Mouse (Mus musculus) stomach, postnatal 0 days (tissue): ENCODE measurements at regions not wholly inside any gene's neighbourhood (a gene's known extent, or its start where the extent isn't known, plus 50 kb on each side); places are given as distances from the start of the nearest gene placed in this dataset.

Source experiments
- ATAC-seq: fragments of 200-750 bp; cut with Nextera tagmentation; 2 replicates; pipeline ENCODE4 v1.8.0; 2017; ENCODE audit not compliant: low FRiP score, low TSS enrichment
- DNase-seq: peaks from one replicate; pipeline ENCODE4 v3.0.0-alpha.2; 2016; ENCODE audit warnings: low spot score
- H3K27ac ChIP-seq: fragments of 300-500 bp; sonication (generic); replicated peaks from 2 replicates; pipeline ENCODE4 v1.5.1; 2014; ENCODE audit warnings: mild to moderate bottlenecking, control low read depth
- H3K27me3 ChIP-seq: fragments of 300-500 bp; sonication (generic); 2 replicates; pipeline ENCODE4 v1.6.1; 2014; ENCODE audit warnings: low read length; ENCODE audit not compliant: control insufficient read depth, insufficient read depth
- H3K36me3 ChIP-seq: fragments of 300-500 bp; sonication (generic); 2 replicates; pipeline ENCODE4 v1.6.1; 2014; ENCODE audit warnings: low read length, mixed read lengths; ENCODE audit not compliant: control insufficient read depth, insufficient read depth
- H3K4me1 ChIP-seq: fragments of 300-500 bp; sonication (generic); replicated peaks from 2 replicates; pipeline ENCODE4 v1.6.1; 2014; ENCODE audit warnings: antibody characterized with exemption; ENCODE audit not compliant: control insufficient read depth, insufficient read depth
- H3K4me2 ChIP-seq: fragments of 300-500 bp; sonication (generic); replicated peaks from 2 replicates; pipeline ENCODE4 v1.6.1; 2014; ENCODE audit warnings: low read depth, mild to moderate bottlenecking, control low read depth, moderate library complexity
- H3K4me3 ChIP-seq: fragments of 300-500 bp; sonication (generic); 2 replicates; pipeline ENCODE4 v1.5.1; 2014; ENCODE audit warnings: low read depth, low read length, control low read depth
- H3K9ac ChIP-seq: fragments of 300-500 bp; sonication (generic); 2 replicates; pipeline ENCODE4 v1.6.1; 2014; ENCODE audit warnings: mild to moderate bottlenecking, low read length, control low read depth, mixed read lengths
- H3K9me3 ChIP-seq: fragments of 300-500 bp; sonication (generic); 2 replicates; pipeline ENCODE4 v1.6.1; 2016; ENCODE audit warnings: low read length; ENCODE audit not compliant: control insufficient read depth
- CTCF ChIP-seq: IDR thresholded peaks from 2 replicates; pipeline ENCODE4 v1.5.1; 2016; ENCODE audit warnings: antibody characterized with exemption, low read depth, mild to moderate bottlenecking, moderate library complexity
- EP300 ChIP-seq: optimal IDR thresholded peaks from 2 replicates; pipeline ENCODE3; 2016; ENCODE audit warnings: antibody characterized with exemption
- WGBS: fragments of 180-500 bp; shearing (Covaris S2); extraction: QIAGEN DNeasy Blood & Tissue Kit; methylation state at CpG from one replicate; pipeline ENCODE4 v1.1.7; 2014; 5-methylcytosine and 5-hydroxymethylcytosine counted together

DNA sequence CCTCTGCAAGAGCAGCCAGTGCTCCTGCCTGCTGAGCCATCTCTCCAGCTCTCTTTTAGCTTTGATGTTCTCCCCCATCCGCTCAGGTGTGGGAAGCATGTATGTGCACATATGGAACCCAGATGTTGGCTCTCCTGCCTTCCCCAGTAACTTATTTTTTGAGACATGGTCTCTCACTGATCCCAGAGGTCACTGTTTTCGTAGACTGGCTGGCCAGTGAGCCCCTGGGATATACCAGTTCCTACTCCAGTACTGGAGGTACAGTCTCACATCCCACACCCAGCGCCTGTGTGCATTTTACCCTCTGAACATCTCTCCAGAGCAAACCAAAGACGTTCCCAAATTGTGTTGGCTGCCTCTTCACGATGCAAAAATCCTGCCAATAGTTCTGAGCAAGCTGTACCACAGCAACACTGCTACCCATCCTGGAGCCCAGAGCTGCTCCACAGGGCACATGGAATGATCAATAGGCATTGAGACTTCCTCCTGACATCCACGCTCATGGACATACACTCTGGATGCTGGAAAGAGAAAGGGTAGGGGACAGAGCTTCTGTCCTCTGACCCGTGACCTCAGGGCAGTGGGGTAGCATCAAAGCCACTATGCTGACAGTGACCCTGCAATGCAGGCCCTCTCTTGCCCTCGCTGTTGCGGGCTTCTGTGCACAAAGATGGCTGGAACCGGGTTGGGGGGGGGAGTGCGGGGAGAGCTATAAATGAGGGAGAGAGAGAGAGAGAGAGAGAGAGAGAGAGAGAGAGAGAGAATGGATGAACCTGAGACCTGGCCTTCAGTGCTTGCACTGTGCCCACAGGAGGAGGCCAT is 171.8 kb upstream of the Rapgef5 start:
- no peak for DNase-seq
- no peak overlapping the region for H3K27ac ChIP-seq
- H3K4me2 ChIP-seq: no peak overlapping the region
- H3K9ac ChIP-seq: no peak overlapping the region
- H3K4me3 ChIP-seq: no peak overlapping the region
- no peak for ATAC-seq
- no peaks in the 10 kb centered on the region for H3K36me3 ChIP-seq
- no peaks in the 10 kb centered on the region for H3K27me3 ChIP-seq
- H3K9me3 ChIP-seq: no peaks in the 10 kb centered on the region
- no peak for TF ChIP-seq EP300
- H3K4me1 ChIP-seq: no peaks in the 10 kb centered on the region
- WGBS: 68% methylated on average over 11 of the region's 11 CpGs

DNA sequence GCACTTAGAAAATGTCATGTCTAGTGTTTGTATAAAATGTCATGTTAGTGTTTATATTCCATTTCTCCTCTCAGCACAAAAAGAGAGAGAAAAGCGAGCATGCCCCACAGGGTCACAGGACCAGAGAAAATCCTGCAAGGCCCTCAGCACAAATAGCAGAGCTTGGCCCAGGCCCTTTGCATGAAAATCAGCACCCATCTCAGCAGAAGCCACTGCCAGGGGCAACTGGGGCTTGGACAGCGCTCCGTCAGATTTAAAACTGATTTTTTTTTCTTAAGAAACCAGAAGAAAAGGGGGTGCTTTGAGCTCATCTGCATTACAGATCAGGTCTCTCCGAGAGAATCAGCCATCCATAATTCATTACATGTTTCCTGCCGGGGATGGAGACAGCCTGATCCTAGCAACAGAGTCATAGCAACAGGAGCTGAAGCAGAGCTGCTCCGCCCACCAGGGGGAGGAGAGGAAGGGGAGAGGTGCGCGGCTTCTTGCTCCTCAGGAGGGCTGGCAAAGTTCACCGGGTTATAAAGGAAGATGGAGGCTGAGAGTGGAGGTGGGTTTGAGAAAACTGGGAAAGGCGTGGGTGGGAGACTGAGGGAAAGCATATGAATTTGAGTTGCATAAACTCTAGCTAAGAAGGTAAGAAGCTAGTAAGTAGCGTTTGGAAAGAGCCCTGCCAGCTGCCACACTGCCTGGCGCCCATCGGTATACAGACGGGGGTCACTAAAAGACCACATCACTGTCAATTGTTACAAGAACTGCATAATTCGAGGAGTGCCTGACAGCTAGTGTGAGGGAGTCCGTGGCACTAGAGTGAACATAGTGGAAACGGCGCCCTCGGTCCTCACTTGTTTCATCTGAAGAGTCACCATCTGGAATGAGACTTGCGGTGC is 170.9 kb upstream of the Rapgef5 start:
- DNase-seq (no peak), ATAC-seq (no peak)
- WGBS: 28% methylated on average over 20 of the region's 20 CpGs
- Histone ChIP-seq H3K4me2 (no peak overlapping the region), H3K9me3 (no peaks in the 10 kb centered on the region), H3K36me3 (no peaks in the 10 kb centered on the region), H3K27ac (no peak overlapping the region), H3K4me1 (no peaks in the 10 kb centered on the region), H3K9ac (no peak overlapping the region), H3K4me3 (no peak overlapping the region), H3K27me3 (no peaks in the 10 kb centered on the region)
- TF ChIP-seq EP300 (no peak), CTCF (peak; percentile 32; the same call in 1 of the 2 replicates)

DNA sequence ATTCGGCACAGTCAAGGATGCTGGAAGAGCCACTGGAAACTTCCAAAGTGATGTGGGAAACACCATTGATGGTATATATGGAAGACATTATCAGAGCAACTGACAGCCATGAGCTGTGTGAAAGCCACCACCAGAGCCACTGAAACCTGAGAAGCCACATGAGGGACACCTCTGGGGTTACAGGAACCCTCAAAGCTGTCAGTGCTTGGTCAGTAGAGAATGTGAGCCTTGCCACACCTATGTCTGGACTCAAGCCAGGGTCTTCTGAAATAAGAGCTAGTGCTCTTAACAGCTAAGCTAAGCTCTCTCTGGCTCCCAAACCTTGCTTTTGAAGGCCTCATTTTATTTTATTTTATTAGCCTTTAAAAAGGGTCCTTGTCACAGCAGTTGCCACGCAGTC is 170.2 kb upstream of the Rapgef5 start:
- Histone ChIP-seq H3K27ac (no peak overlapping the region), H3K4me1 (no peaks in the 10 kb centered on the region), H3K9ac (no peak overlapping the region), H3K4me2 (no peak overlapping the region), H3K4me3 (no peak overlapping the region), H3K9me3 (no peaks in the 10 kb centered on the region), H3K27me3 (no peaks in the 10 kb centered on the region), H3K36me3 (no peaks in the 10 kb centered on the region)
- 76% methylated on average over 2 of the region's 2 CpGs for WGBS
- DNase-seq: no peak
- TF ChIP-seq EP300 (no peak), CTCF (no peak)
- no peak for ATAC-seq

DNA sequence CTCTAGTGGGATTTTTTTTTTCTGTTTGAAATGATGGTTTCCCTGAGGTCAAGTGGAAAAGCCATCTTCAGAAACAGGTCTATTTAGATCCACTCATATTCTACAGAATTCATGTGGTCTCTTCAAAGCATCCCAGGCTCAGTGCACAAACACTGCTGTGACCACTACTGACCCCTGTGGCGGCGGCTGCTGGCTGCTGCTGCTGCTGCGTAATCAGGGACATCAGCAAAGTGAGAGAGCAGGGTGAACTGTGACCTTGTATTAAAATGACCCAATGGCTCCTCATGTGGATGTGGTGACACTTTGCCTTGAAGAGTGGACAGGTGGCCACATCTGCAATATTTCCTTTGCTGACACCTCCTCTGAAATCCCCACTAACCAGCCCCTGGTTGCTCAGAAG is 169.1 kb upstream of the Rapgef5 start:
- no peaks in the 10 kb centered on the region for H3K4me1 ChIP-seq
- H3K9ac ChIP-seq: no peak overlapping the region
- no peaks in the 10 kb centered on the region for H3K27me3 ChIP-seq
- no peak overlapping the region for H3K4me3 ChIP-seq
- DNase-seq (no peak), ATAC-seq (no peak)
- H3K27ac ChIP-seq: no peak overlapping the region
- no peaks in the 10 kb centered on the region for H3K36me3 ChIP-seq
- H3K4me2 ChIP-seq: no peak overlapping the region
- 42% methylated on average over 3 of the region's 3 CpGs for WGBS
- no peaks in the 10 kb centered on the region for H3K9me3 ChIP-seq
- TF ChIP-seq CTCF: no peak
- TF ChIP-seq EP300: no peak

DNA sequence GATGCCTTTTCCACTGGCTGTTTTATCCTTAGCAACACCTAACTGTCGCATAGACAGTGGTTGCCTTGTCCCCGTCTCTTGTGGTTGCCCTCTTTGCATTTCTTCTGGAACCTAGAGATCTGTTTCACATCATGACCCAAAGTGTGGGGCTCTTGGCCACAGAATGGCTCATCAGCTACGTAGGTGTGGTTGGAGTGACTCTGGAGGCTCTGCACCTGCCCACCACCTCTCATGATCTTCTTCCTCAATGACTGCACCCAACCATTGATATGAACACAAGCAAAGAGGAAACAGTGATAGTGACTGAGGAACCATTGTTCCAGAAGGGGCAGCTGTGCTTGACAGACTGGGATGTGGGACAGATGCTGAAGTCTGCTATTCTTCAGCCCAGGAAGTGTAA is 167.8 kb upstream of the Rapgef5 start:
- Histone ChIP-seq H3K4me2 (no peak overlapping the region), H3K27me3 (no peaks in the 10 kb centered on the region), H3K27ac (no peak overlapping the region), H3K4me3 (no peak overlapping the region), H3K4me1 (no peaks in the 10 kb centered on the region), H3K9ac (no peak overlapping the region), H3K36me3 (no peaks in the 10 kb centered on the region), H3K9me3 (no peaks in the 10 kb centered on the region)
- ATAC-seq: no peak
- DNase-seq: no peak
- 80% methylated on average over 3 of the region's 3 CpGs for WGBS
- TF ChIP-seq EP300 (no peak), CTCF (no peak)

DNA sequence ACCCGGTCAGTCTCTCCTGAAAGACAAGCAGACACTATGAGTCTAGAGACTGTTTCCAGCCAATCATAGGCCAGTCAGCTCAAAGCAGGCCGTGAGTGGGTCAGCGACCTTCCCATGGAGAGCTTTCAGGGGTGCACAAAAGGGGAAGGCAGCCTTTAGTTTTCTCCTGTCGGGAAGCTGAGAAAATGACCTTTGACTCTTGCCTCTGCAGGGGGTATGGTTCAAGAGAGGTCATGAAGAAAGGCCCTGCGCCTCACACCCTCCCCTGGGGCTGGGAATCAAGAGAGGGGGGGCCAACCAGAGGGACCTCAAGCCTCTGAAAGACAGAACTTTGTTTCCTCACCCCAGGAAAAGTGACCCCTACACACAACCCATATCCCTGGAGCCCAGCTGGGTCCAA is 164.4 kb upstream of the Rapgef5 start:
- DNase-seq: no peak

More for the DNA sequence above, 164.4 kb upstream of the Rapgef5 start:
- TF ChIP-seq EP300 (no peak), CTCF (no peak)
- H3K4me2 ChIP-seq: no peak overlapping the region
- no peaks in the 10 kb centered on the region for H3K27me3 ChIP-seq
- H3K4me3 ChIP-seq: no peak overlapping the region
- no peaks in the 10 kb centered on the region for H3K9me3 ChIP-seq
- no peaks in the 10 kb centered on the region for H3K36me3 ChIP-seq
- no peak for ATAC-seq
- 22% methylated on average over 5 of the region's 5 CpGs for WGBS
- H3K4me1 ChIP-seq: no peaks in the 10 kb centered on the region
- no peak overlapping the region for H3K27ac ChIP-seq
- no peak overlapping the region for H3K9ac ChIP-seq
